Mouse (Mus musculus): ENCODE results near the gene Gm43191. TPM values are rescaled to one million over a fixed set of nuclear protein-coding genes. Genes with fewer than 3 reads are reported as not detected.

The Gm43191 gene
- total and polyA plus RNA-seq, 3 experiments = 0.39 TPM; not detected in 2

DNA sequence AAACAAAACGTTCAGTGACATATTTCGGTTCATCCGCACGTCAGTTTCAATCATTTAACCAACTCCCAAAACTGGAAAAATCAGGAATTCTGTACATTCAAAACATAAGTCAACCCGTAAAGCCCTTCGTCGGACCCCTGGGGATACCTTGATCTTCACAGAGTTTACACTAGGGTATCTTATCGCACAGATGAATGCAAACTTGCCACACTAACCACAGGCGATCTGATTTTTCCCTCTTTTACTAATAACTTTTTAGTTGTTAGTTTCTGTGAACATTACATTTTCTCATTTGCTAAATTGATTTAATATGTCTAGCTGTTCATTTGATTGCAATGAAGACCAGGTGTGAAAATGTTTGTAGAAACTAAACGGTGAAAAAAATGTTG, 85.5 kb downstream of the Gm43191 start:
- Histone ChIP-seq H3K4me1 (ENCODE audit: control insufficient read depth in 1 of 2, insufficient read depth in 2 of 2, low read length in 2 of 2) (peaks cover 5 to 6% of the 10 kb centered on the region in 2 experiments), H3K9me3 (replicated peaks; ENCODE audit: insufficient read depth, low read length) (no peaks in the 10 kb centered on the region), H3K27me3 (ENCODE audit: control insufficient read depth in 1 of 2, insufficient read depth in 2 of 2, low read length in 2 of 2) (no peaks in the 10 kb centered on the region), H3K27ac (ENCODE audit: control insufficient read depth, low read depth, low read length) (no peak overlapping the region), H3K79me2 (ENCODE audit: control insufficient read depth, insufficient read depth, low read length, poor library complexity) (peaks cover 25% of the 10 kb centered on the region), H3K4me3 (ENCODE audit: control insufficient read depth in 1 of 2, insufficient read depth in 1 of 2, low read depth in 2 of 2, low read length in 2 of 2) (peak overlapping the region; percentile 80 to 95), H3K36me3 (ENCODE audit: control insufficient read depth in 1 of 2, insufficient read depth in 2 of 2, low read length in 2 of 2) (peaks cover 5 to 19% of the 10 kb centered on the region in 2 experiments; a peak in 3 of 4 replicates), H3K9ac (ENCODE audit: control insufficient read depth, low read depth, low read length, poor library complexity, severe bottlenecking) (peak overlapping the region; percentile 93)
- no peak for DNase-seq (ENCODE audit: low read depth, low spot score)
- TF ChIP-seq SIN3A (IDR thresholded peaks at IDR 0.05; ENCODE audit: low read length) = no peak
- no peak for TF ChIP-seq JUND (IDR thresholded peaks at IDR 0.05; ENCODE audit: low read depth, low read length)
- no peak for TF ChIP-seq SMC3 (IDR thresholded peaks at IDR 0.05; ENCODE audit: low read depth, low read length)
- no peak for TF ChIP-seq POLR2AphosphoS5 (IDR thresholded peaks at IDR 0.05; ENCODE audit: borderline replicate concordance, low read depth, low read length)
- TF ChIP-seq ZMIZ1 (IDR thresholded peaks at IDR 0.05; ENCODE audit: low read depth, low read length) = no peak
- TF ChIP-seq ETS1 (IDR thresholded peaks at IDR 0.05; ENCODE audit: low read depth, low read length) = peak; percentile 41; the same call in 1 of the 2 replicates
- no peak for TF ChIP-seq CHD1 (IDR thresholded peaks at IDR 0.05; ENCODE audit: low read depth, low read length)
- peak; percentile 96 for TF ChIP-seq RCOR1 (IDR thresholded peaks at IDR 0.05; ENCODE audit: low read depth, low read length)
- TF ChIP-seq TCF12 (IDR thresholded peaks at IDR 0.05; ENCODE audit: low read depth, low read length) = peak; percentile 67
- peak; percentile 39 for TF ChIP-seq TAL1 (IDR thresholded peaks at IDR 0.05; ENCODE audit: low read length)
- no peak for TF ChIP-seq UBTF (IDR thresholded peaks at IDR 0.05; ENCODE audit: borderline replicate concordance, insufficient read depth, low read depth, low read length)
- TF ChIP-seq GATA1 (IDR thresholded peaks at IDR 0.05; ENCODE audit: low read depth, low read length) = peak; percentile 75
- peak; percentile 50 to 62; a peak in 3 of 4 replicates for TF ChIP-seq EP300 (IDR thresholded peaks at IDR 0.05; ENCODE audit: low read depth in 1 of 2, low read length in 2 of 2)
- no peak for TF ChIP-seq POLR2A (IDR thresholded peaks at IDR 0.05; ENCODE audit: control insufficient read depth in 1 of 2, insufficient read depth in 1 of 2, low read depth in 1 of 2, low read length in 2 of 2, poor library complexity in 1 of 2)
- no peak for TF ChIP-seq USF1 (IDR thresholded peaks at IDR 0.05; ENCODE audit: low read depth, low read length)
- TF ChIP-seq KAT2A (conservative IDR thresholded peaks at IDR 0.05; ENCODE audit: low read depth, low read length) = no peak
- no peak for TF ChIP-seq ZNF384 (IDR thresholded peaks at IDR 0.05; ENCODE audit: low read depth, low read length)
- no peak for TF ChIP-seq BHLHE40 (IDR thresholded peaks at IDR 0.05; ENCODE audit: borderline replicate concordance, low read depth, low read length)
- no peak for TF ChIP-seq NRF1 (IDR thresholded peaks at IDR 0.05; ENCODE audit: insufficient read depth, low read depth, low read length, poor library complexity, severe bottlenecking)
- no peak for TF ChIP-seq CTCF (IDR thresholded peaks at IDR 0.05 in 2 of 3, conservative IDR thresholded peaks at IDR 0.05 in 1 of 3; ENCODE audit: control insufficient read depth in 1 of 3, insufficient read depth in 1 of 3, low read depth in 2 of 3, low read length in 3 of 3, poor library complexity in 1 of 3, severe bottlenecking in 1 of 3)

Data from MEL (cell line).